ENCODE assay signal across 1 mouse cellular context in genomic region chr17:45618941-45619385, GRCm38 (mm10).
TF ChIP-seq lines count a peak whose summit lies in the region.

No protein-coding gene starts in this region.

TF ChIP-seq in MEL, 35 proteins besides CTCF, POLR2A, EP300 and RAD21 (continued from another document):
- 0 out of 2 replicates have a peak, but pooled peaks have one; percentile 10 for TF ChIP-seq SIN3A (IDR thresholded peaks at IDR 0.05; ENCODE audit: low read length)
